Mouse (Mus musculus): ENCODE results near the gene Klf2. TPM values are rescaled to one million over a fixed set of nuclear protein-coding genes. Genes with fewer than 3 reads are reported as not detected.

The Klf2 gene
- polyA plus RNA-seq (2015; fragmentation: Nextera tagmentation; extraction: Ambion mirVana): 2.1 and 2.9 TPM in 2 replicates

DNA sequence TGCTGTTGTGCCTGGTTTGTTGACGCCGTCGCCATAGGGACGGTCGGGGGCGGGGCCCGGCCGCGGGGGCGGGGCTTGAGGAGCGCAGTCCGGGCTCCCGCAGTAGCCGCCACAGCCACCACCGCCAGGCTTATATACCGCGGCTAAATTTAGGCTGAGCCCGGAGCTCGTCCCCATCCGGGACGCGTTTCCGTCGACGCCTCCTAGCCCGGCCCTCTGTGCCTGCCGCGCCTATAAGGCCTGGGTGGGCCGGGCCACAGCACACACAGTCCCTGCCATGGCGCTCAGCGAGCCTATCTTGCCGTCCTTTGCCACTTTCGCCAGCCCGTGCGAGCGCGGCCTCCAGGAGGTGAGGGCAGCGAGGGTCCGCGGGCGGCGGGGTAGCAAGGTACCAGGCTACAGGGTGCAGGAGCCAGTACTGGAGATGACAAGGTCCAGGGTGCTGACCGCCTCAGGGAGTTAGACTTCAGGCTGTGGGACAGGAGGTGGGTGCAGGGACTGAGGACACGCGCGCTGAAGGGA is at the start of gene Klf2:
Gene Klf2 (plus strand): TSS at position 233 of the 522 bp plus-strand sequence.
- Histone ChIP-seq H3K36me3 (no peaks in the 10 kb centered on the region), H3K4me2 (peak within 1 kb of the TSS; percentile 81), H3K27me3 (peaks cover 50% of the 10 kb centered on the region), H3K27ac (peak within 1 kb of the TSS; percentile 13; the same call in 1 of the 2 replicates), H3K4me3 (replicated peaks) (peak within 1 kb of the TSS; percentile 66), H3K4me1 (replicated peaks) (peaks cover 56% of the 10 kb centered on the region), H3K9ac (peak within 1 kb of the TSS; percentile 65), H3K9me3 (replicated peaks) (no peaks in the 10 kb centered on the region)
- peak; percentile 72 for DNase-seq
- ATAC-seq (ENCODE audit: low read depth): peak; percentile 92
- WGBS (ENCODE audit: insufficient replicate concordance): under 1% methylated on average over 39 of the region's 46 CpGs

DNA sequence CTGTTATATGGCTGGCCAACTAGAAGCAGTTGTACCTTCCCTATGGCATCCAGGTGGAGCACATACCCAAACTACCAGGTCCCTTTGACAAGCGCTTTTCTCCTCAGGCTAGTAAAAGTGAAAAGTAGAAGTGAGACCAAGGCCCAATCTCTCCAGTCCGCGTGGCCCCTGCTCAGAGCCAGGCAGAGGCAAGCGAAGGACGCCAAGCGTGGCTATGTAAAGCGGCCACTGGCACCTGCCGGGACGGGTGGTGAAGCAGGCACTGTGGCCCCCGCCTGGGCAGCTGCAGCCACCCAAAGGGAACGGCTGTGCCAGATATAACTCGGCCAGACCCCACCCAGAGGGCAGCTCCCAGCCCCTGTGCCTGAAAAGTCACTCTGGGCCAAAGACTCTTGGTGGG is 48.2 kb upstream of the Klf2 start:
- Histone ChIP-seq H3K27ac (no peak overlapping the region), H3K4me3 (replicated peaks) (no peak overlapping the region)
- no peak for DNase-seq

DNA sequence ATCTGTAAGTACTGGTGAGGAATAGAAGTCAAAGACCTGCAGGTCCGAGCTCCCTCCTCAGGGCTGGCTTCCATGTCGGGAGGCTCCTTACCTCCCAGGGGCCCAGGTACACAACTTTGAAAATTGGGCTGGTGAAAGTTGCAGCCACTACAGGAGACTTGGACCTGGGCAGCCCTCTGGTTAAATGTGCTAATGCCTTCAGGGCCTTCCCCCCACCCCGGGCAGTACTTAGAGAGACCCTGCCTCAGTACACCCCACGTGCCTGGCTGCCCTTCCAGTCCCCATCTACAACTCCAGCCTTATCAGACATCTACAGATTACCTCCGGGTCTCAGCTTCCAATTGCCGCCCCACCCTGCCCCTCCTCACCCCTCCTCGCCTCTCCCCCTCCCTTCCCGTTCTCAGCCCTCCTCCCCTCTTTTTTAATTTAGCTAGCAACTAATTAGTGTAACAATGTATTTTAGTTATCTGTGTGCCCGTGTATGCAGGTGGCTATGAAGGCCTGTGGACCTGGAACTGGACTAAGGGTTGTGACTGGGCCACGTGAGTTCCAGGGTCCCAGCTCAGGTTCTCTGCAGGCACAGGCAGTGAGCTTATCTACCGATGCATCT is 47.7 kb upstream of the Klf2 start:
- Histone ChIP-seq H3K9ac (no peak overlapping the region), H3K4me2 (no peak overlapping the region), H3K27me3 (peaks cover 3% of the 10 kb centered on the region; the same call in 1 of the 2 replicates), H3K9me3 (replicated peaks) (no peaks in the 10 kb centered on the region), H3K36me3 (no peaks in the 10 kb centered on the region), H3K4me3 (replicated peaks) (no peak overlapping the region), H3K4me1 (replicated peaks) (peaks cover 37% of the 10 kb centered on the region), H3K27ac (no peak overlapping the region)
- ATAC-seq (ENCODE audit: low read depth) (no peak), DNase-seq (no peak)
- WGBS (ENCODE audit: insufficient replicate concordance): 25% methylated on average over 11 of the region's 11 CpGs

More for the DNA sequence above, 48.2 kb upstream of the Klf2 start:
- Histone ChIP-seq H3K9me3 (replicated peaks) (no peaks in the 10 kb centered on the region), H3K4me1 (replicated peaks) (peaks cover 37% of the 10 kb centered on the region), H3K9ac (no peak overlapping the region), H3K4me2 (no peak overlapping the region), H3K27me3 (no peaks in the 10 kb centered on the region; the same call in 1 of the 2 replicates), H3K36me3 (no peaks in the 10 kb centered on the region)
- WGBS (ENCODE audit: insufficient replicate concordance): 79% methylated on average over 12 of the region's 12 CpGs
- no peak for ATAC-seq (ENCODE audit: low read depth)

DNA sequence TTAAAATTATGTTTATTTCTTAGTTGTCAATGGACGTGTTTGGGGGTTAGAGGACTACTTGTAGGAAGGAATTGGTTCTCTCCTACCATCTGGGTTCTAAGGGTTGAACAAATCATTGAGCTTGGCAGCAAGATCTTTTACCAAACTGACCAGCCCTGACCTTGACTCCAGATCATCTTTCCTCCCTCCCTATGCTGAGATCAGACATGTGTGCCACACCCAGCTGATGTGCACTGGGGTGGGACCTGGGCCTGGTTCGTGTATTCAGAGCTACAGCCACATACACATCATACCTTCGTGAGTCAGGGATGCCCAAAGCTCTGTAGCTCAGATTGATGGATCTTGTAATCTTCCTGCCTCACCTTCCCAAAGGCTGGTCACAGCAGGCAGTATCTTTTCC is 47.1 kb upstream of the Klf2 start:
- Histone ChIP-seq H3K4me2 (no peak overlapping the region), H3K36me3 (no peaks in the 10 kb centered on the region), H3K4me1 (replicated peaks) (peaks cover 39% of the 10 kb centered on the region), H3K27me3 (peaks cover 5% of the 10 kb centered on the region; the same call in 1 of the 2 replicates), H3K9ac (no peak overlapping the region), H3K9me3 (replicated peaks) (no peaks in the 10 kb centered on the region), H3K4me3 (replicated peaks) (no peak overlapping the region), H3K27ac (no peak overlapping the region)
- DNase-seq: no peak
- ATAC-seq (ENCODE audit: low read depth): no peak
- 43% methylated on average over 3 of the region's 3 CpGs for WGBS (ENCODE audit: insufficient replicate concordance)

DNA sequence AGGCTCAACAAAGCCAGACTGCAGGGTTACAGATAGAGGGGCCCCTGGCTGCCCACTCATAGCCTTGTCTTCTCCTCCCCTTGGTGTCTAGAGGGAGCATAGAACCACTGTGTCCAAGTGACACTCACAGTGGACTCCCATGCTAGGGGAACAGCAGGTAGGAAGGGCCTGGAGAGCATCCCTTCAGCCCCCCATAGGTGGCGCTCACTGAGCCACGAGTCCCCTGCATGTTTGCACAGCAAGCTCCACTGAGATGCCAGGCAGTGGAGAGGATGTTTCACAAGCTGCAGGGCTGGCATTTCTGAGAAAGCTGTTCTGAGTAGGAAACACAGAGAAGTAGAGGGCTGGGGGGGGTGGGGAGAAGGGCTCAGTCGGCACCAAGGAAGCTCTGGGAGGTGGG is 46.5 kb upstream of the Klf2 start:
- H3K9me3 ChIP-seq (replicated peaks): no peaks in the 10 kb centered on the region
- no peak overlapping the region for H3K27ac ChIP-seq
- H3K4me2 ChIP-seq: no peak overlapping the region
- H3K9ac ChIP-seq: no peak overlapping the region
- H3K36me3 ChIP-seq: no peaks in the 10 kb centered on the region
- H3K27me3 ChIP-seq: peaks cover 5% of the 10 kb centered on the region; the same call in 1 of the 2 replicates
- WGBS (ENCODE audit: insufficient replicate concordance): 11% methylated on average over 3 of the region's 3 CpGs
- H3K4me3 ChIP-seq (replicated peaks): no peak overlapping the region
- DNase-seq (peak; percentile 45), ATAC-seq (ENCODE audit: low read depth) (no peak)
- H3K4me1 ChIP-seq (replicated peaks): peaks cover 46% of the 10 kb centered on the region

DNA sequence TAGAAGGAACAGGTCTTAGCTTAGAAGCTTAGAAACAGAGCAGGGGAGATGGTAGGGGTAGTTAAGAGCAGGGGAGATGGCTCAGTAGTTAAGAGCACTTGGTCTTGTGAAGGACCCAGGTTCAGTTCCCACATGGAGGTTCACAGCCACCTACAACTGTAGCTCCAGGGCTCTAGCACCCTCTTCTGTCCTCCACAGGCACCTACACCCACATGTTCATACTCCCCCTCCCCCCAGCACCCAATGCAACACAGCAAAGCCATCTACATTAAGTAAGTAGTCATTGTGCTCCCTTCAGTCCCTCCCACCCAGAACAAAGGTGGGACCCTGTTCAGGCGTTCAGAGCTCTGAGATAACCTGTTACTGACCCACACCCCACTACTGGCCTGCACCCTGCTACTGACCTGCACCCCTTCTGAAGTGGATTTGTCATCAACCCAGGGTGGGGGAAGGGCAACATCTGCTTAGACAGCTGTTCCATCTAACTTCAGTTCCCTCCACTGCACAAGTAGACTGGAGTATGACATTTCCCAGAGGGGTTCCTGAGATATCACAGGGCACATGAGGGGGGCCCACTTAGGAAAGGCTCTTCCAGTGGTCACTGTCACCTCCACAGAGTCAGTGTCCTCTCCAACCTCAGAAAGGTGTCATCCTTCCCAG is 45.6 kb upstream of the Klf2 start:
- no peak overlapping the region for H3K4me3 ChIP-seq (replicated peaks)
- peaks cover 47% of the 10 kb centered on the region for H3K4me1 ChIP-seq (replicated peaks)
- H3K9me3 ChIP-seq (replicated peaks): no peaks in the 10 kb centered on the region
- ATAC-seq (ENCODE audit: low read depth) (no peak), DNase-seq (no peak)
- no peaks in the 10 kb centered on the region for H3K36me3 ChIP-seq
- no peak overlapping the region for H3K27ac ChIP-seq
- H3K4me2 ChIP-seq: no peak overlapping the region
- no peak overlapping the region for H3K9ac ChIP-seq
- H3K27me3 ChIP-seq: peaks cover 5% of the 10 kb centered on the region; the same call in 1 of the 2 replicates
- 76% methylated on average over 1 of the region's 1 CpGs for WGBS (ENCODE audit: insufficient replicate concordance)

DNA sequence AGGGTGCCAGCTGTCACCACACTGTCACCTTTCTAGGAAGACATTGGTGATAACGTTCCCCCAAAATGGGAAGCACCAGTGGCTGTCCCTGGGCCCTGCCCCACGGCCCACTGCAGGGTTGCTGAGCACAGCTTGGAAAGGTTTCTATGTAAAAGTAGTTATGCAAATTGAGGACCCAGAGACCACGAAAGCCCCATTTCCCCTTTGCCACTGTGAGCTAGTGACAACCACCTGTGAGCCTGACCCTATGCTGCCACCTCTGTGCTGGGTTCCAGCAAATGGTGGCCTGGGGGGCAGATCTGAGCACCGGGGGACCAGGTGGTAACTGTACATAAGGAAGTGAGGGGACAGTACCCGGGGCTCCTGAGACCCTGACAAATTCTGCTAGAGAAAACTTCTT is 45.0 kb upstream of the Klf2 start:
- Histone ChIP-seq H3K4me2 (no peak overlapping the region), H3K27me3 (peaks cover 5% of the 10 kb centered on the region; the same call in 1 of the 2 replicates), H3K9ac (no peak overlapping the region), H3K9me3 (replicated peaks) (no peaks in the 10 kb centered on the region), H3K36me3 (no peaks in the 10 kb centered on the region), H3K4me3 (replicated peaks) (no peak overlapping the region), H3K27ac (no peak overlapping the region), H3K4me1 (replicated peaks) (peaks cover 41% of the 10 kb centered on the region)
- no peak for ATAC-seq (ENCODE audit: low read depth)
- WGBS (ENCODE audit: insufficient replicate concordance): 39% methylated on average over 5 of the region's 5 CpGs
- DNase-seq: no peak

DNA sequence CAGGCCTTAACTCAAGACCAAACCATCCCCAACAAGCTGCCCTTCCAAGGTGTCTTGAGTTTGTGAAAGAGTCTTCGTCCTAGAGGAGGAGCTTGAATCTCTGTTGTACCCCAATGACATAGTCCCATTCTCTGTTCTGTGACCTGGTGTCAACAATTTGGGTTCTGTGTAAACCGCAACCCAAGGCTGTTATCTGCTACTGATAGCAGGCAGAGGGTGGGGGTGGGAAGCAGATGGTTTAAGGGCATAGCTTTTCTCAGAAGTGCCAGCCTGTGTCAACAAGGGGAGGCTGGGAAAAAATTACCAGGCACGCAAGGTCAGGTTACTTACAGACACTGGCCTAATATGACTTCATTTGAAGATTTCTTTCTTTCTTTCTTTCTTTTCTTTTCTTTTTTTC is 41.6 kb upstream of the Klf2 start:
- H3K36me3 ChIP-seq: no peaks in the 10 kb centered on the region

DNA sequence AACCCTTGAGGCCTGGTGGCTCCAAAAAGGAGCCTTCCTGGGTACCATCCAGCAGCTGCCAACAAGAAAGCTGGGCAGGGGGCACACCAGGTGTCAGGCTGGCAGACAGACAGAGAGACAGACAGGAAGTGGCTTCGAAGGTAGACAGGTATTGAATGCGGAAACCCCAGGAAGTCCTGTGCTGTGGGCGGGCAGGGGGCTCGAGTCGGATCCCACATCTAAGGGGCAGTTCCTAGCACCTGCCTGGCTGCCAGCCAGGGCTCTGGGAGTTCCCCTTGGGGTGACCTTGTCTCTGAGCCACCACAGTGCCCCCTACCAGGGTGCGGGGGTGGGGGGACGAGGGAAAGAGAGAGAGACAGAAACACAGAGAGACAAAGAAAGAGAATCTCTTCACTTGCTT is 39.7 kb upstream of the Klf2 start:
- ATAC-seq (ENCODE audit: low read depth) (no peak), DNase-seq (no peak)
- 62% methylated on average over 7 of the region's 7 CpGs for WGBS (ENCODE audit: insufficient replicate concordance)
- H3K27me3 ChIP-seq: peaks cover 5% of the 10 kb centered on the region; the same call in 1 of the 2 replicates
- H3K27ac ChIP-seq: no peak overlapping the region
- peaks cover 19% of the 10 kb centered on the region for H3K4me1 ChIP-seq (replicated peaks)
- no peak overlapping the region for H3K4me3 ChIP-seq (replicated peaks)
- H3K9ac ChIP-seq: no peak overlapping the region
- no peaks in the 10 kb centered on the region for H3K9me3 ChIP-seq (replicated peaks)
- no peak overlapping the region for H3K4me2 ChIP-seq
- H3K36me3 ChIP-seq: no peaks in the 10 kb centered on the region

More for the DNA sequence above, 41.6 kb upstream of the Klf2 start:
- Histone ChIP-seq H3K4me1 (replicated peaks) (peaks cover 22% of the 10 kb centered on the region), H3K27ac (no peak overlapping the region), H3K4me2 (no peak overlapping the region), H3K9ac (no peak overlapping the region), H3K9me3 (replicated peaks) (no peaks in the 10 kb centered on the region), H3K4me3 (replicated peaks) (no peak overlapping the region), H3K27me3 (peaks cover 5% of the 10 kb centered on the region; the same call in 1 of the 2 replicates)
- ATAC-seq (ENCODE audit: low read depth): peak; percentile 65
- WGBS (ENCODE audit: insufficient replicate concordance): 12% methylated on average over 3 of the region's 3 CpGs
- DNase-seq: no peak

DNA sequence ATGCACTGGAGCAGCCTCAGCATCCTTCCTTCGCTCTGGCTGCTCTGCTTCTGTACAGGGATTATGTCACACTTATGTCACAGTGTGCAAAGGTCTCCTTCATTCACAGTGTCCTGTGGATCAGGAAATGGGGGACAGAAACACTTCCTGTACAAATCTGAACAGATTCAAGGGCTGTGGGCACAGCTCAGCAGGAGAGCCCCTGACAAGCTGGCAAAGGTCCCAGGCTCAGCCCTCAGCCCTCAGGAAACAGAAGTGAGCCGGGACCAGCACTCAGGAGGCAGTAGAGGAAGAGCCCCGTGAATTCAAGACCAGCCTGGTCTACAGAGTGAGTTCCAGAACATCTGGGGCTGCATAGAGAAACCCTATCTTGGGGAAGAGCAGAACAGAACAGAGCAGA is 37.2 kb upstream of the Klf2 start:
- ATAC-seq (ENCODE audit: low read depth) (no peak), DNase-seq (no peak)
- Histone ChIP-seq H3K9me3 (replicated peaks) (no peaks in the 10 kb centered on the region), H3K27ac (no peak overlapping the region), H3K4me3 (replicated peaks) (no peak overlapping the region), H3K9ac (no peak overlapping the region), H3K4me1 (replicated peaks) (peaks cover 24% of the 10 kb centered on the region), H3K4me2 (no peak overlapping the region), H3K36me3 (no peaks in the 10 kb centered on the region), H3K27me3 (no peaks in the 10 kb centered on the region)
- WGBS (ENCODE audit: insufficient replicate concordance): 18% methylated on average over 3 of the region's 3 CpGs

DNA sequence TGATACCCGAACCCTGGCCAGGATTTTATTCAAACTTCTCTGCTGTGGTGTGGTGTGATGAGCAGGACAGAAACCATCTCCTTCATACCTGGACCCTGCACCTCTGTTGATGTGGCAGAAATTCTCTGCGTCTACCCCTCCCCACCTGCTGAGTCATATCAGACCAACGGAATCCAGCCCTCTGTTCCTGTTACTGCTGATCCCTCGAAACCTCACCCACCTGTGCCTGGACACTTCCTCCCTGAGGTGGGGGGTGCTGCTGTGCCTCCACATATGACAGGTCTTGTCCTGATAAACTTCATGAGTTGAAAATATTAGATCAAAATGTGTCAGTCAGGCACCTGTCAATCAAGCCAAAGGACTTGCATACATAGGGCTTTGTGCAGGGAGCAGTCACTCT is 33.5 kb upstream of the Klf2 start:
- no peak overlapping the region for H3K4me3 ChIP-seq (replicated peaks)
- no peak overlapping the region for H3K4me2 ChIP-seq
- no peak for ATAC-seq (ENCODE audit: low read depth)
- no peaks in the 10 kb centered on the region for H3K9me3 ChIP-seq (replicated peaks)
- no peak overlapping the region for H3K9ac ChIP-seq
- WGBS (ENCODE audit: insufficient replicate concordance): 15% methylated on average over 4 of the region's 4 CpGs
- H3K36me3 ChIP-seq: no peaks in the 10 kb centered on the region
- DNase-seq: no peak
- no peak overlapping the region for H3K27ac ChIP-seq
- no peaks in the 10 kb centered on the region for H3K27me3 ChIP-seq
- H3K4me1 ChIP-seq (replicated peaks): peaks cover 11% of the 10 kb centered on the region; the same call in 1 of the 2 replicates

Measured in liver, embryonic 13.5 days (tissue).